Mouse (Mus musculus) bone marrow, adult 2 months (tissue): Measurements from ENCODE around the gene Txk.

Experiments used
- CTCF ChIP-seq: fragments of 200-500 bp; IDR thresholded peaks from 2 replicates; pipeline ENCODE4 v1.5.1; 2011; ENCODE audit warnings: low read length, control low read depth; ENCODE audit not compliant: control insufficient read depth, insufficient read depth
- POLR2A ChIP-seq: fragments of 200-500 bp; IDR thresholded peaks from 2 replicates; pipeline ENCODE4 v1.6.1; 2011; ENCODE audit warnings: low read depth, mild to moderate bottlenecking, control low read depth, low read length, borderline replicate concordance; ENCODE audit not compliant: control insufficient read depth

DNA sequence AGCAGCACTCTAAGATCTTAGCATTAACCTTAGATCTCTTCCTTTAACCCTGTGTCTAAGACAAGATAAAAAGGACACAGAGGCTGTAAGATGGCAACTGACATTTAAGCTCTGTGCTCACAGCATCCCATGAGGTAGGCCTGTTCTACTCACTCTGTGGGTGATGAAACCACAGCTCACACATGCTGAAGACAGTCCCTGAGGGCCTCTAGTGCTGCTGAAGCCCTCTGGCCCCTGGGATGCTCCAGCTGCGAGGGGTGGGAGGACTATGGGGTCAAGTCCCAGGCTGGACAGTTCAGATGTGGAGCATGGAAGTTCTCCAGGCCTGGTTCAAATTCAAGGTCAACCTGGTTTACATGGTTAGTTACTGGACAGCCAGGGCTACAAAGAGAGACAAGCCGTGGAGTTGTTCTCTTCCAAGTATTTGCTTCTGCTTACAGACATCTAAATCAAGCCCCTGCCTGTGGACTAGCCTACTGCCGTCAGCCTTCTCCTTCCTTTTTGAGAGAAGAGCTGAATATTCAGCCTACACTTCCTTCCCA is 40.8 kb upstream of the Txk start:
- TF ChIP-seq CTCF (no peak), POLR2A (no peak)
